Mouse (Mus musculus) forebrain, postnatal 0 days (tissue): ENCODE data around the gene Nkg7. TPM values are rescaled to one million over a fixed set of nuclear protein-coding genes. Genes with fewer than 3 reads are reported as not detected.

Experiments used
- ATAC-seq: fragments of 200-750 bp; cut with Nextera tagmentation; 2 replicates; pipeline ENCODE4 v1.8.0; 2017; ENCODE audit warnings: mild to moderate bottlenecking, moderate library complexity
- DNase-seq: peaks from one replicate; pipeline ENCODE4 v3.0.0-alpha.2; 2015
- H3K27ac ChIP-seq: fragments of 300-500 bp; sonication (generic); 2 replicates; pipeline ENCODE4 v1.5.1; 2014; ENCODE audit warnings: low read depth, mild to moderate bottlenecking, antibody characterized with exemption, low read length, moderate library complexity, mixed read lengths
- H3K27me3 ChIP-seq: fragments of 300-500 bp; sonication (generic); 2 replicates; pipeline ENCODE4 v1.6.1; 2014; ENCODE audit warnings: mild to moderate bottlenecking, low read length, mixed read lengths; ENCODE audit not compliant: insufficient read depth
- H3K36me3 ChIP-seq: fragments of 300-500 bp; sonication (generic); 2 replicates; pipeline ENCODE4 v1.6.1; 2014; ENCODE audit warnings: mild to moderate bottlenecking, moderate library complexity; ENCODE audit not compliant: insufficient read depth
- H3K4me1 ChIP-seq: fragments of 300-500 bp; sonication (generic); 2 replicates; pipeline ENCODE4 v1.6.1; 2014; ENCODE audit warnings: antibody characterized with exemption; ENCODE audit not compliant: insufficient read depth
- H3K4me2 ChIP-seq: fragments of 300-500 bp; sonication (generic); 2 replicates; pipeline ENCODE4 v1.6.1; 2014; ENCODE audit warnings: low read depth, mild to moderate bottlenecking, moderate library complexity
- H3K4me3 ChIP-seq: fragments of 300-500 bp; sonication (generic); 2 replicates; pipeline ENCODE4 v1.5.1; 2014; ENCODE audit warnings: low read depth, low read length, mixed read lengths
- H3K9ac ChIP-seq: fragments of 300-500 bp; sonication (generic); 2 replicates; pipeline ENCODE4 v1.6.1; 2014; ENCODE audit warnings: mild to moderate bottlenecking
- H3K9me3 ChIP-seq: fragments of 300-500 bp; sonication (generic); 2 replicates; pipeline ENCODE4 v1.6.1; 2016; ENCODE audit warnings: low read length
- CTCF ChIP-seq: sonication (generic); IDR thresholded peaks from 2 replicates; pipeline ENCODE4 v1.5.1; 2016; ENCODE audit warnings: antibody characterized with exemption, control low read depth, low read depth
- WGBS: fragments of 180-500 bp; shearing (Covaris S2); extraction: QIAGEN DNeasy Blood & Tissue Kit; methylation state at CpG from one replicate; pipeline ENCODE4 v1.1.7; 2014; 5-methylcytosine and 5-hydroxymethylcytosine counted together
- polyA plus RNA-seq: library from polyadenylated mRNA; unstranded; fragments of >200 nt; fragmentation: Nextera tagmentation; extraction: Ambion mirVana; gene quantifications from 2 replicates; pipeline ENCODE4 v1.2.1, GENCODE M21; 2015
- total RNA-seq: library from RNA; depleted of rRNA; stranded (reverse); fragments of >200 nt; gene quantifications from 2 replicates; pipeline ENCODE4 v1.2.3, GENCODE M21; 2014

The Nkg7 gene
- total and polyA plus RNA-seq, 2 experiments from 2014 or later, result not detected

- no peak for DNase-seq
- Histone ChIP-seq H3K27ac (no peak overlapping the region), H3K4me1 (no peaks in the 10 kb centered on the region), H3K36me3 (no peaks in the 10 kb centered on the region), H3K4me3 (no peak overlapping the region), H3K9ac (no peak overlapping the region), H3K9me3 (no peaks in the 10 kb centered on the region), H3K27me3 (no peaks in the 10 kb centered on the region), H3K4me2 (no peak overlapping the region)
- no peak for TF ChIP-seq CTCF
- WGBS, result 79% methylated on average over 7 of the region's 7 CpGs
- ATAC-seq, result no peak
These were observed 27.1 kb downstream of the Nkg7 start for GRCm38 (mm10) chr7:43463976-43464375.

GRCm38 (mm10) chr7:43464864-43465343 is 28.0 kb downstream of the Nkg7 start:
- 9% methylated on average over 35 of the region's 35 CpGs for WGBS
- H3K4me2 ChIP-seq, result peak overlapping the region; percentile 84
- no peaks in the 10 kb centered on the region for H3K4me1 ChIP-seq
- no peaks in the 10 kb centered on the region for H3K36me3 ChIP-seq
- H3K4me3 ChIP-seq, result peak overlapping the region; percentile 44
- no peak for DNase-seq
- H3K9me3 ChIP-seq, result no peaks in the 10 kb centered on the region
- H3K27me3 ChIP-seq, result no peaks in the 10 kb centered on the region
- H3K27ac ChIP-seq, result no peak overlapping the region; the same call in 1 of the 2 replicates
- ATAC-seq, result 0 out of 2 replicates have a peak, but pooled peaks have one; percentile 0
- H3K9ac ChIP-seq, result peak overlapping the region; percentile 59
- TF ChIP-seq CTCF, result no peak

GRCm38 (mm10) chr7:43465344-43466098 is 28.6 kb downstream of the Nkg7 start:
- peak overlapping the region; percentile 84 for H3K4me2 ChIP-seq
- peak; percentile 88 for DNase-seq
- peak; percentile 78 for ATAC-seq
- no peak overlapping the region; the same call in 1 of the 2 replicates for H3K27ac ChIP-seq
- H3K36me3 ChIP-seq, result no peaks in the 10 kb centered on the region
- peak overlapping the region; percentile 59 for H3K9ac ChIP-seq
- 1% methylated on average over 33 of the region's 33 CpGs for WGBS
- peak overlapping the region; percentile 44 for H3K4me3 ChIP-seq
- no peaks in the 10 kb centered on the region for H3K9me3 ChIP-seq
- TF ChIP-seq CTCF, result peak; percentile 56
- no peaks in the 10 kb centered on the region for H3K4me1 ChIP-seq
- H3K27me3 ChIP-seq, result no peaks in the 10 kb centered on the region

GRCm38 (mm10) chr7:43466099-43466694 is 29.3 kb downstream of the Nkg7 start:
- no peaks in the 10 kb centered on the region for H3K9me3 ChIP-seq
- peak; percentile 94 for TF ChIP-seq CTCF
- no peaks in the 10 kb centered on the region for H3K4me1 ChIP-seq
- peak; percentile 82 for ATAC-seq
- H3K4me3 ChIP-seq, result peak overlapping the region; percentile 44
- no peaks in the 10 kb centered on the region for H3K27me3 ChIP-seq
- H3K36me3 ChIP-seq, result no peaks in the 10 kb centered on the region
- peak overlapping the region; percentile 43 for H3K9ac ChIP-seq
- H3K4me2 ChIP-seq, result peak overlapping the region; percentile 84
- DNase-seq, result peak; percentile 86
- 3% methylated on average over 33 of the region's 33 CpGs for WGBS
- H3K27ac ChIP-seq, result 0 out of 2 replicates have a peak overlapping the region, but pooled peaks have one; percentile 15

- peak; percentile 62 for TF ChIP-seq CTCF
- Histone ChIP-seq H3K4me1 (no peaks in the 10 kb centered on the region), H3K4me2 (no peak overlapping the region), H3K36me3 (peaks cover 8% of the 10 kb centered on the region; the same call in 1 of the 2 replicates), H3K27me3 (no peaks in the 10 kb centered on the region), H3K9ac (no peak overlapping the region), H3K27ac (no peak overlapping the region), H3K4me3 (no peak overlapping the region), H3K9me3 (no peaks in the 10 kb centered on the region)
- ATAC-seq, result no peak
- DNase-seq, result peak; percentile 49
- WGBS, result 43% methylated on average over 8 of the region's 8 CpGs
These were observed 33.5 kb downstream of the Nkg7 start for GRCm38 (mm10) chr7:43470373-43470772.

- no peak overlapping the region for H3K27ac ChIP-seq
- no peaks in the 10 kb centered on the region for H3K4me1 ChIP-seq
- ATAC-seq (peak; percentile 30; the same call in 1 of the 2 replicates), DNase-seq (no peak)
- H3K4me3 ChIP-seq, result no peak overlapping the region
- H3K27me3 ChIP-seq, result no peaks in the 10 kb centered on the region
- no peaks in the 10 kb centered on the region for H3K9me3 ChIP-seq
- H3K36me3 ChIP-seq, result peaks cover 26% of the 10 kb centered on the region
- H3K4me2 ChIP-seq, result no peak overlapping the region
- peak; percentile 37; the same call in 1 of the 2 replicates for TF ChIP-seq CTCF
- H3K9ac ChIP-seq, result no peak overlapping the region
- 22% methylated on average over 23 of the region's 23 CpGs for WGBS
These were observed 38.8 kb downstream of the Nkg7 start for GRCm38 (mm10) chr7:43475706-43476105.

- no peak overlapping the region for H3K9ac ChIP-seq
- TF ChIP-seq CTCF, result no peak
- ATAC-seq (no peak), DNase-seq (no peak)
- H3K36me3 ChIP-seq, result peaks cover 26% of the 10 kb centered on the region
- H3K4me1 ChIP-seq, result no peaks in the 10 kb centered on the region
- H3K27me3 ChIP-seq, result no peaks in the 10 kb centered on the region
- WGBS, result 23% methylated on average over 13 of the region's 13 CpGs
- H3K9me3 ChIP-seq, result no peaks in the 10 kb centered on the region
- no peak overlapping the region for H3K4me2 ChIP-seq
- H3K27ac ChIP-seq, result no peak overlapping the region
- no peak overlapping the region for H3K4me3 ChIP-seq
These were observed 39.5 kb downstream of the Nkg7 start for GRCm38 (mm10) chr7:43476376-43476775.
